Mouse (Mus musculus) inflammation-experienced regulatory T-cells, adult 6 months (primary cell): ENCODE measurements around the gene Vsir. TPM values are rescaled to one million over a fixed set of nuclear protein-coding genes. Genes with fewer than 3 reads are reported as not detected.
A peak's percentile ranks its signal among the peaks of the same experiment; 100 is the strongest.

Source experiments
- ATAC-seq: one replicate; pipeline ENCODE4 v1.8.0; 2017
- polyA plus RNA-seq, 3 experiments: library from polyadenylated mRNA; unstranded; fragments of 100-300 nt; shearing (Covaris generic); gene quantifications; one replicate each; pipeline ENCODE4 v1.2.1; 2017

The Vsir gene
- polyA plus RNA-seq, 3 experiments from 2014 or later, result 181 to 200 (median 196) TPM

GRCm38 (mm10) chr10:60388332-60388731, 41.7 kb downstream of the Vsir start:
- no peak for ATAC-seq

GRCm38 (mm10) chr10:60389447-60389865, 42.8 kb downstream of the Vsir start:
- peak; percentile 87 for ATAC-seq

GRCm38 (mm10) chr10:60390177-60390903, 43.7 kb downstream of the Vsir start:
- peak; percentile 53 for ATAC-seq

DNA sequence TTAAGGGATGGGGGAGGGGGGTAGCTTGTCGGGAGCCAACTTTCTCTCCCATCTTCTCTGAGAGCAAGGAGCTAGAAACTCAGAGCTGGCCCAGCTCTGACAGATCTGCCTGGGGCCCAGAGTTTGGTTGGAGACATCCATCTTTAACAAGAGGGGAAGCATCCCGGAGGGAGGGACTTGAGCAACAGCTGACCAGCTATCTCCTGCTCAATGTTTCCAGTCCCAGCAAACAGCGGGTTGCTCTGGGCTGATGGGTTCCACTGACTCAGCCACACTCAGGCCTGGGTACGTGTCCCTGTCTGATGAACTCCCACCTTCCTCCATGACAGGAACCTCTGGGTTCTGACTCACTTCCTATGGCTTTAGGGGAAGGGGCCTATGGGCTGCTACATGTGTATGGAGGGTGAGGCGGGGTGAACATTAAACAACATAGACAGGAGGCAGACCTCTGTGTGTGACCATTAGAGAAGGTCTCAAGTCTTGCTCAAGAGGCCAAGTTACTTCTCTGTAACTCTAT, 44.3 kb downstream of the Vsir start:
- ATAC-seq, result peak; percentile 35

DNA sequence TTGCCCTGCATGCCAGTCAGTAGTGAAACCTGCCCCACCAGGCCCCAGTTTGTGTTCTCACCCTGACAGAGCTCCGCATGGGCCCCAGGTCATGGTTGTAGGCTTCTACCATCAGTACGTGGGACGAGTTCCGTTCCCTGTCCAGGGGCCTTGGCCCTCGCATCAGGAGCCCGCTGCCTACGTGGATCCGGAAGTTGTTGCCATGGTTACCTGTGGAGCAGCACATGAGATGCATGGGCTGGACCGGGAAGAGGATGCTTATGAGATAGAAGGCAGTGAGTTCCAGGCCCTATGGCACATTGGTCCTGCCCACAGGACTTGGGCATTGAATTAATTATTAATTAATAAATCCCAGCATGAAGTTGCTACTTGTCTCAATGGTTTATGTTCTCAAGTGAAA, 45.0 kb downstream of the Vsir start:
- ATAC-seq, result no peak

DNA sequence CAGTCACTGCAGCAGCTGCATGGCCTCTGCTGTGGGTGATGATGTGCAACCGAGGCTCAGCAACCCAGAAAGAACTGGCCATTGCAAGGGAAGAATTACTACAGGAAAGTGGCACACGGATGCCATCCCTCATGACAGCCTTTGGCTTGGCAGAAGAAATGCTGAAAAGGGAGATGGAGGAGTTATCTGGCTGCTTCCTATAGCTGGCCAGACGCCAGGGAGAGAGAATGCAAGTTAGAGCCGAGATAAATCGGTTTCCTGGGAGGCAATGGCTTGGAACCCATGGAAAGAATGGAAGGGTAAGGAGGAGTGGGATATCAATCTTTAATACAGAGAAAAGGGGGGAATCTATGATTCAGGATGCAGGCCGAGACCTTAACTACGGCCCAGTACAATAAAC, 48.3 kb downstream of the Vsir start:
- ATAC-seq, result no peak

- ATAC-seq, result no peak
Measured at GRCm38 (mm10) chr10:60395605-60396004, 49.0 kb downstream of the Vsir start.

GRCm38 (mm10) chr10:60398051-60398814, 51.6 kb downstream of the Vsir start:
- peak; percentile 56 for ATAC-seq

DNA sequence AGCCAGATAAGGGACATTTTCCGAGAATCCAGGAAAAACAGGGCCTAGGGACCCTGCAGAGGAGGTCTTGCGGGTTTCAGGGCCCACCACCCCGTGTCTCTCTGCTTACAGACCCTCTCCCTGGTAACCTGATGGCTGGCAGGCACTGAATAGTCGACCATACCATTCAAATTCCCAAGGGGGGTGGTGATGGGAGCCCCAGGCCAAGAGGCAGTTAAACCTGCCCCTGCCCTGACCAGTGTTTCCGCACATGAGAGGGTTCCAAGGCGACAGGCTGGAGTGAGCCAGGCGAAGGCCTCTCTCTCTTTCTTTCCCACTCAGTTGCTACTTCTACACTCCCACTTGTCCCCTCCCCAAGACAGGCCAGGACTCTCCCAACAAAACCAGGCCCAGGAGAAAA, 52.8 kb downstream of the Vsir start, which contains the start of gene Gm17455:
Gene Gm17455, plus strand, starts transcription at position 278 of the 400 bp plus-strand sequence.
- ATAC-seq, result no peak

- ATAC-seq, result no peak
Measured at GRCm38 (mm10) chr10:60400507-60401295, 54.0 kb downstream of the Vsir start.

GRCm38 (mm10) chr10:60405460-60406177, 59.0 kb downstream of the Vsir start:
- ATAC-seq, result no peak

GRCm38 (mm10) chr10:60407831-60408230, 61.2 kb downstream of the Vsir start:
- ATAC-seq, result peak; percentile 82

GRCm38 (mm10) chr10:60411794-60412193, 65.1 kb downstream of the Vsir start:
- no peak for ATAC-seq

- ATAC-seq, result no peak
Measured at GRCm38 (mm10) chr10:60413756-60414155, 67.1 kb downstream of the Vsir start.

DNA sequence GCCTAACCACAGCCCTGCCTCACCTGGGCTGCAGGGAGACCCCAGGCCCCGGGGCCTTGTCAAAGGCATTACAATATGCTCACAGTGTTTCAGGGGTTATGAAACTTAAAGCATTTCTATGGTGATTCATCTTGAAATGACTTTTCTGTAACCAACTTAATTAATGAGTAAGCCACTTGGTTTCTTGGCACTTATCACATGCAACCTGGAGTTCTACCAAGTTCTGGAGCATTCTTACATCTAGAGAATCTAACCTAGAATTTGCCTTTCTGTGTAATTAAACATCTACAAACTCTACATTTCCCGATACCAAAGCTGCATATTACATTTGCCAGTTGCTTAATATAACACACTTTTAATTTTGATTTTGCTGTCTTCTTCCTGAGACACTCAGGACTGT, 70.4 kb downstream of the Vsir start:
- ATAC-seq, result no peak

DNA sequence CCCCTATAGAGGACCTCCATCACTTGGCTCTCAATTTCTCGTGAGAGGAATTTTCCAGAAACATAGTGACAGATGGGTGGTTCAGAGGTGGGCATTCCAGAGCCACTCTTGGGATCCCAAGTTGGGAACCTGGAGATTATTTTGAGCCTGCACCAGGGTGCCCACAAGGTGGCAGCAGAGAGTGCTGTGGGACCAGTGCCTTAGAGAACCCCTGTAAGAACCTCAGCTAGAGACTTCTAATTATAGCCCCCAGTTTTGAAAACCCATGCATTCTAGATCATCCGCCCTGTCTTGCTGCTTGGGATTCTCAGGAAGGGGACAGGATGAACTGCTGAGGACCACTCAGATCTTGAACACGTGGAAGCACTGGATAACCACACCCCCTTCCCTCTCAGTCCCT, 71.5 kb downstream of the Vsir start:
- peak; percentile 48 for ATAC-seq

GRCm38 (mm10) chr10:60419624-60420023, 73.0 kb downstream of the Vsir start:
- no peak for ATAC-seq

Other genes starting within 250 kb of the Vsir start
- gene Spock2, start 240.6 kb upstream of the Vsir start, polyA plus RNA-seq, result 1 to 10 TPM; 1.5 to 8.7 (median 8.0) TPM
- gene Chst3, start 127.6 kb upstream of the Vsir start, polyA plus RNA-seq, result under 1 TPM in 2 of 3 experiments, not detected in 1; 0.36 to 0.40 TPM
- 100 to 1,000 TPM in 2 of 3 experiments, 10 to 100 TPM in 1; 79.4 to 218 (median 211) TPM for gene Psap, start 69.2 kb upstream of the Vsir start, polyA plus RNA-seq
- 1 to 10 TPM in 2 of 3 experiments, under 1 TPM in 1; 0.79 to 3.3 (median 1.5) TPM for gene Gm17455, start 52.9 kb downstream of the Vsir start, polyA plus RNA-seq